Mouse (Mus musculus) thymus, adult 2 months (tissue): ENCODE measurements around the gene Smok3c.

Source experiments
- CTCF ChIP-seq: fragments of 200-500 bp; IDR thresholded peaks from 2 replicates; pipeline ENCODE4 v1.5.1; 2012; ENCODE audit warnings: mild to moderate bottlenecking, control low read depth, low read length, moderate library complexity, borderline replicate concordance; ENCODE audit not compliant: control insufficient read depth, poor library complexity, insufficient read depth; ENCODE audit errors: extremely low read depth
- POLR2A ChIP-seq: fragments of 200-500 bp; IDR thresholded peaks from 2 replicates; pipeline ENCODE4 v1.6.1; 2012; ENCODE audit warnings: mild to moderate bottlenecking, low read length, control low read depth, moderate library complexity; ENCODE audit not compliant: control insufficient read depth, poor library complexity, insufficient read depth; ENCODE audit errors: extremely low read depth

DNA sequence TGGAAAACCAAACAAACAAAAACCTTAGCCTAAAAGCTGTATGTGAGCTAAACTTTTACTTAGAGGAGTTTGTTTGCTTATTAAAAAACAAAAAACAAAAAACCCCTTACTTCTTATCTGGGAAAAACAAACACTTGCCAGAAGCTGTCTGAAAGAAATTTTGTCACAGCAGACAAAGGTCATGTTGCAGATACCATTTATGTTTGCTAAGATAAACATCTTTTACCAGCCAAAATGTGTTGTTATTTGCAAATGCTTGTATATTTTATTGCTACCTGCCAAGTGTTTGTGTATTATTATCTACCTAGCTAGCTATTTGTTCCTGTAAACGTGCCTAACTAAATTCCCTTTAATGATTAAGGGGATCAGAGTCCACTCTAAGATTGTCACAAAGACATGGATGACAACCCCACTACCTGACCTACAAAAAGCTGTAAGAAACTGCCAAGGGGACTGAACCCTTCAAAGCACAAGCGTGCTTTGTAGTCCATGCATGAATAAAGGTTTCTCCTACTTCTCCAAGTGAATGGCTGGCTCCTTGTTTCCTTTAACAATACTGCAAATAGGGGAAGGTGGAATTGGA lies 30.4 kb downstream of the Smok3c start:
- no peak for TF ChIP-seq CTCF
- TF ChIP-seq POLR2A = no peak
